Mouse (Mus musculus): ENCODE data around the gene Syce1l.

- no peak for TF ChIP-seq CTCF (conservative IDR thresholded peaks at IDR 0.05 in 1 of 2, IDR thresholded peaks at IDR 0.05 in 1 of 2; ENCODE audit: low read depth in 2 of 2, low read length in 2 of 2)
- no peak for TF ChIP-seq HCFC1 (IDR thresholded peaks at IDR 0.05; ENCODE audit: low read depth, low read length)
- TF ChIP-seq NELFE (IDR thresholded peaks at IDR 0.05; ENCODE audit: low read depth, low read length) = no peak
- TF ChIP-seq UBTF (IDR thresholded peaks at IDR 0.05; ENCODE audit: low read depth, low read length) = no peak
Measured at GRCm38 (mm10) chr8:113674611-113675010, 31.6 kb downstream of the Syce1l start.

Data from CH12.LX (cell line).